Mouse (Mus musculus) forebrain, embryonic 14.5 days (tissue): ENCODE measurements around the gene Wdr63. TPM values are rescaled to one million over a fixed set of nuclear protein-coding genes. Genes with fewer than 3 reads are reported as not detected.
A peak's percentile ranks its signal among the peaks of the same experiment; 100 is the strongest.

Experiments used
- ATAC-seq: fragments of 200-750 bp; cut with Nextera tagmentation; 2 replicates; pipeline ENCODE4 v1.8.0; 2017; ENCODE audit warnings: mild to moderate bottlenecking, moderate library complexity
- DNase-seq: peaks from one replicate; pipeline ENCODE4 v3.0.0-alpha.2; 2015; ENCODE audit warnings: low spot score
- H3K27ac ChIP-seq: fragments of 300-500 bp; sonication (generic); 2 replicates; pipeline ENCODE4 v1.5.1; 2014; ENCODE audit warnings: low read depth, mild to moderate bottlenecking, control low read depth, low read length, moderate library complexity
- H3K27me3 ChIP-seq: fragments of 300-500 bp; sonication (generic); replicated peaks from 2 replicates; pipeline ENCODE4 v1.6.1; 2014; ENCODE audit warnings: low read length, control low read depth, mixed read lengths; ENCODE audit not compliant: control insufficient read depth, insufficient read depth
- H3K36me3 ChIP-seq: fragments of 300-500 bp; sonication (generic); 2 replicates; pipeline ENCODE4 v1.6.1; 2014; ENCODE audit warnings: low read length, control low read depth; ENCODE audit not compliant: control insufficient read depth, insufficient read depth
- H3K4me1 ChIP-seq: fragments of 300-500 bp; sonication (generic); 2 replicates; pipeline ENCODE4 v1.6.1; 2014; ENCODE audit warnings: antibody characterized with exemption, low read length, control low read depth; ENCODE audit not compliant: control insufficient read depth, insufficient read depth
- H3K4me2 ChIP-seq: fragments of 300-500 bp; sonication (generic); 2 replicates; pipeline ENCODE4 v1.6.1; 2014; ENCODE audit warnings: mild to moderate bottlenecking, control low read depth, low read length
- H3K4me3 ChIP-seq: fragments of 300-500 bp; sonication (generic); 2 replicates; pipeline ENCODE4 v1.5.1; 2014; ENCODE audit warnings: low read depth, low read length, control low read depth
- H3K9ac ChIP-seq: fragments of 300-500 bp; sonication (generic); 2 replicates; pipeline ENCODE4 v1.6.1; 2014; ENCODE audit warnings: mild to moderate bottlenecking, low read length, control low read depth, moderate library complexity
- H3K9me3 ChIP-seq: fragments of 300-500 bp; sonication (generic); replicated peaks from 2 replicates; pipeline ENCODE4 v1.6.1; 2016; ENCODE audit warnings: low read length, control low read depth, mixed read lengths; ENCODE audit not compliant: control insufficient read depth
- WGBS: fragments of 180-500 bp; shearing (Covaris S2); extraction: QIAGEN DNeasy Blood & Tissue Kit; methylation state at CpG from one replicate; pipeline ENCODE4 v1.1.7; 2014; 5-methylcytosine and 5-hydroxymethylcytosine counted together
- polyA plus RNA-seq: library from polyadenylated mRNA; unstranded; fragments of >200 nt; fragmentation: Nextera tagmentation; extraction: Ambion mirVana; gene quantifications from 2 replicates; pipeline ENCODE4 v1.2.1, GENCODE M21; 2014

The Wdr63 gene
- polyA plus RNA-seq, 1 experiment from 2014 or later, result 2.1 TPM

DNA sequence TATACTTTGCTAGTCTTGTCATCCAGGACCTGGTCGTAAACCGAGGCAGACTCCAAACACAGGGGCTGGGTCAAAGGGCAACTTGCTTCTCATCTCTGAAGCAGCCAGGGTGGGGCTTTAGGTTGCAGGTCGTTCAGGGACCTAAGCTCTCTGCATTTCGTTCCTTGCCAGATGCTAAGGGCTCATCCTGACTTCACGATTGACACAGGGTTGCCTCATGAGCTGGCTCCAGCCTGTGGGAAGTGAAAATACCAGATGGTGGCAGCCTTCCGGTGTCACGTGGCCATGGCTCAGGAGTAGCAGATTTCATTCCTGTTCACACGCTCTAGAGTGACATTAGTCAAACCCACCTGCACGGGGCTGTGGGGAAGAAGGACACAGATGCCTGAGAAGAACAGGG lies 26.9 kb upstream of the Wdr63 start:
- H3K4me2 ChIP-seq, result no peak overlapping the region
- H3K36me3 ChIP-seq, result no peaks in the 10 kb centered on the region
- no peaks in the 10 kb centered on the region for H3K9me3 ChIP-seq
- no peak for DNase-seq
- WGBS, result 86% methylated on average over 9 of the region's 9 CpGs
- H3K4me3 ChIP-seq, result no peak overlapping the region
- no peak overlapping the region for H3K27ac ChIP-seq
- H3K4me1 ChIP-seq, result no peaks in the 10 kb centered on the region
- no peak for ATAC-seq
- no peak overlapping the region for H3K9ac ChIP-seq
- no peaks in the 10 kb centered on the region for H3K27me3 ChIP-seq

DNA sequence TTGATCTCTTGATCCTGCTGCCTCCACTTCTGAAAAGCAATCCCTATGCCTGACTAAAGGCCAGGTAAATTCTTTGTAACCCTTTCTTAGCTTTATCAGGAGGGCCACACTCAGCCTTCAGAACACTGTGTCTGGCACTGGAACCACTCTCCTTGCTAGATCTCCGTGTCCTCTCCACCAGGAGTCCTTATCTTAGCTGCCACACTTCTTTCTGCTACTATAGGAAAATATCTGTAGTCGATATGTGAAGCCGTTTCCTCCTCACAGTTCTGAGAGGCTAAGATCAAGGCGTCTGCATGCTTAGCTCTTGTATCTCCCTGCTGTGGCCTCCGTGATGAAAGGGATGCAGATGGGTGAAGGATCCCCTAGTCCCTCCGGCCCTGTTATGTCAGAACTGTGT lies 19.3 kb upstream of the Wdr63 start:
- no peak for DNase-seq
- H3K4me1 ChIP-seq, result no peaks in the 10 kb centered on the region
- WGBS, result 82% methylated on average over 6 of the region's 6 CpGs
- no peak overlapping the region for H3K4me3 ChIP-seq
- no peak for ATAC-seq
- no peak overlapping the region for H3K4me2 ChIP-seq
- H3K9ac ChIP-seq, result no peak overlapping the region
- H3K36me3 ChIP-seq, result no peaks in the 10 kb centered on the region
- no peaks in the 10 kb centered on the region for H3K27me3 ChIP-seq
- H3K27ac ChIP-seq, result no peak overlapping the region
- no peaks in the 10 kb centered on the region for H3K9me3 ChIP-seq

DNA sequence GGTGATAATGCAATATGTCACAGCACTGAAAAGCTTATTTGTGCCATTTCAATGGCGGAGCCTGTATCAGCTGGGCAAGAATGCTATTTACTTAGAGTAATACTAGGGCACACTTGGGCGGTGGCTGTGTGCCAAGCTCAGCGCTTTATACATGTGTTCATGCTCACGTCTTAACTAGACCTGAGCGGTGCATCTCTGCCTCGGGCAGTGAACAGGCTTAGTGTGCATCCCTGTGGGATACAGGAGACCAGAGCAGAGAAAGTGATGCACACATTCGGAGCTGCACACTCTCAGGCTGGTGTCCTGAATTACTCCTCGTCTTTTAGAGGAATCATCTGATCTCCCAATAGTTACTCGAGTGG lies 15.5 kb upstream of the Wdr63 start:
- H3K36me3 ChIP-seq, result no peaks in the 10 kb centered on the region
- no peak overlapping the region for H3K27ac ChIP-seq
- 53% methylated on average over 9 of the region's 9 CpGs for WGBS
- ATAC-seq (no peak), DNase-seq (peak; percentile 51)
- H3K27me3 ChIP-seq, result no peaks in the 10 kb centered on the region
- no peak overlapping the region for H3K4me2 ChIP-seq
- H3K9me3 ChIP-seq, result no peaks in the 10 kb centered on the region
- peaks cover 4% of the 10 kb centered on the region; the same call in 1 of the 2 replicates for H3K4me1 ChIP-seq
- H3K9ac ChIP-seq, result no peak overlapping the region
- H3K4me3 ChIP-seq, result no peak overlapping the region

DNA sequence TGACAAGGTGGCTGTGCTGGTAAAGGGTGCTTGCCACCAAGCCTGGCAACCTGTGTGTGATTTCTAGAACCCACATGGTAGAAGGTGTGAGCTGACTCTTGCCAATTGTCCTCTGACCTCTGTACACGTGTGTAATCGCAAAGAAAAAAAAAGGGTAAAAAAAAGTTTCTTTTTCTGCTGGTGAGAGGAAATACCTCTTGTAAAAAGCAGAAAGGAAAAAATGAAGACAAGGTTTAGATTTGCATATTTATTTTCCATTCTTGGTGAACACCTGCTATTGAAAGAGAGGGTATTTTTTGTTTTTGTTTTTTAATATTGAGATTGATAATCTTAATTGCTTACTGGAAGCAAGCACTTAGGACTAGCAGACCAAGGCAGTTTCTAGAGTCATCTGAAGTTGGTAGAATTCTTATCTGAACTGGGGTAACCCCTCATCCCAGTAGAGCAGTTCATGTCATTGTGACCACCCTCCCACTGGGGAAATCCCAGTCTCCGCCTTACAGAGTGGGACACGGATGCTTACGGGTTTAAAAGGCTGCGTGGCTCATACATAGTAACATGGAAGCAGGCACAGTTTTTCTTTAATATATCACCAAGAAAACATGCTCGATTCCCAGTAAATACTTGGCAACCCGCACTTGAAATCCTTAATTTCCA lies 15.0 kb upstream of the Wdr63 start:
- ATAC-seq (no peak), DNase-seq (no peak)
- no peak overlapping the region for H3K4me3 ChIP-seq
- 67% methylated on average over 8 of the region's 8 CpGs for WGBS
- peaks cover 4% of the 10 kb centered on the region; the same call in 1 of the 2 replicates for H3K4me1 ChIP-seq
- no peaks in the 10 kb centered on the region for H3K9me3 ChIP-seq
- no peaks in the 10 kb centered on the region for H3K27me3 ChIP-seq
- H3K9ac ChIP-seq, result no peak overlapping the region
- no peaks in the 10 kb centered on the region for H3K36me3 ChIP-seq
- H3K27ac ChIP-seq, result no peak overlapping the region
- no peak overlapping the region for H3K4me2 ChIP-seq

DNA sequence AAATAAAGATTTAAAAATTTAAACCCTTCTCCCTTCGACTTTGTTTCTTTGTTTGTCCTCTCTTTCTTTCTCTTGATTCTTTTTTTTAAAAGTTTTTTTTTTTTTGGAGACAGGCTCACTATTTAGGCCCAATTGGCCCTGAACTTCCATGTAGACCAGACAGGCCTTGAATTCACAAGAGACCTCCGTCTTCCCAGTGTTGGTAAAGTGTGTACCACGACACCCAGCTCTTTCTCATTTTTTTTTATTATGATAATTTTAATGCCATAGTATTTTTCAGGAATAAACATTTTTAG lies 14.1 kb upstream of the Wdr63 start:
- Histone ChIP-seq H3K4me3 (no peak overlapping the region), H3K9ac (no peak overlapping the region), H3K36me3 (no peaks in the 10 kb centered on the region), H3K27ac (no peak overlapping the region), H3K27me3 (0 out of 2 replicates have a peak, but pooled peaks cover 6% of the 10 kb centered on the region), H3K4me1 (peaks cover 4% of the 10 kb centered on the region; the same call in 1 of the 2 replicates), H3K9me3 (no peaks in the 10 kb centered on the region), H3K4me2 (no peak overlapping the region)
- 45% methylated on average over 3 of the region's 3 CpGs for WGBS
- DNase-seq (no peak), ATAC-seq (no peak)

DNA sequence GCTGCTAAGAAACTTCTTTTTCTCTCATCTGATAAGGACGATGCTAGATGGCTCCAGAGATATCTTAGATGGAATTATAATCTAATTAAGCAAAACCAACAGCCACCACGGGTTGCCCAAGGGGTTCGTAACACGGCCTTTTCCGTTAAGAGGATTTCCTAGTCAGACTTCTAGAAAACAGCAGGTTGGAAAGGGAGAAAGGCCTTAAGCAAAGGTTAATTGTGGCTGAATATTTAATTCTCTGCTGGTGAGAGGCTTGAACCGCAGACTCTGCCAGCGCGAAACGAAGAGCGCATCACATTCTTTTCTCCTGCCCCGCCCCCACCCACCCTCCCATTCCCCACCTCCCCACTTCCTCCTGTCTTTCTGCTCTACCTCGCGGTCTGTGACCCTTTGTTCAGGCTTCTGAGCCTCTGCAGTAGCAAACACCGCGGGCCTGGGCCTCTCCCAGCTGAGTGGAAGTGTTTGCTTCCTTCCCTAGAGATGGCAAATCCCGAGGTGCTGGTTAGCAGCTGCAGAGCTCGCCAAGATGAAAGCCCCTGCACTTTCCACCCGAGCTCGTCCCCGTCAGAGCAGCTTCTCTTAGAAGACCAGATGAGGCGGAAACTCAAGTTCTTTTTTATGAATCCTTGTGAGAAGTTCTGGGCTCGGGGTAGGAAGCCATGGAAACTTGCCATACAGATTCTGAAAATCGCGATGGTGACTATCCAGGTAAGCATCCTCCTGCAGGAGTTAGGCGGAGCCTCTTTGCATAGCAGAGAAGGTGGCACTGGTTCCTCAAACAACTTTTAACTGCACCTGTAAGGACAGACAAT lies 13.6 kb upstream of the Wdr63 start:
- ATAC-seq, result peak; percentile 33; the same call in 1 of the 2 replicates
- peak; percentile 40 for DNase-seq
- H3K4me2 ChIP-seq, result peak overlapping the region; percentile 45
- peaks cover 4% of the 10 kb centered on the region; the same call in 1 of the 2 replicates for H3K4me1 ChIP-seq
- peak overlapping the region; percentile 4; the same call in 1 of the 2 replicates for H3K4me3 ChIP-seq
- no peaks in the 10 kb centered on the region for H3K9me3 ChIP-seq
- no peaks in the 10 kb centered on the region for H3K36me3 ChIP-seq
- peak overlapping the region; percentile 32 for H3K9ac ChIP-seq
- 0 out of 2 replicates have a peak, but pooled peaks cover 11% of the 10 kb centered on the region for H3K27me3 ChIP-seq
- H3K27ac ChIP-seq, result peak overlapping the region; percentile 14; the same call in 1 of the 2 replicates
- 9% methylated on average over 25 of the region's 25 CpGs for WGBS

DNA sequence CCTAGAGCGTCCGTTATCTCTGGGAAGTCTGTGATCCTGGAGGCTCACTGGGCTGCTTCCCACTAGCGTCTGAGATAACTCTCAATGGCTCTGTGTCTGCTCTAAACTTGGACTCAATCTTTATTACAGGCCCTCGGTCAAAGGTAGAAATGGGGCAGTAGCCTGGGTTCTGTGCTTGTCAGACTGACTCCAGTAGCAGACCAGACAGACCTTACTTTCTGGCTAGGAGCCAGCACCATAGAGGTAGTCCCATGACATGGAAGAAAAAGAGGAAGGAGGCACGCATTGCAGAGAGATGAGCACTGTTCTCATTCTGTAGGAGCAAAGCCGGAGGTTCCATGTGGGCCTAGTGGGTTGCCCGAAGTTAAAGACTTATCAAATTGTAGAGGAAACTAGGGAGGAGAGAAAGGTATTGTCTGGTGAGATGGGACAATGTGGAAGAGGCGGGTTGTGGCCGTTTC lies 10.1 kb upstream of the Wdr63 start:
- Histone ChIP-seq H3K27me3 (0 out of 2 replicates have a peak, but pooled peaks cover 12% of the 10 kb centered on the region), H3K27ac (no peak overlapping the region), H3K4me3 (no peak overlapping the region), H3K9ac (no peak overlapping the region), H3K4me1 (peaks cover 4% of the 10 kb centered on the region; the same call in 1 of the 2 replicates), H3K9me3 (no peaks in the 10 kb centered on the region), H3K4me2 (no peak overlapping the region), H3K36me3 (no peaks in the 10 kb centered on the region)
- ATAC-seq (no peak), DNase-seq (no peak)
- 53% methylated on average over 9 of the region's 9 CpGs for WGBS

DNA sequence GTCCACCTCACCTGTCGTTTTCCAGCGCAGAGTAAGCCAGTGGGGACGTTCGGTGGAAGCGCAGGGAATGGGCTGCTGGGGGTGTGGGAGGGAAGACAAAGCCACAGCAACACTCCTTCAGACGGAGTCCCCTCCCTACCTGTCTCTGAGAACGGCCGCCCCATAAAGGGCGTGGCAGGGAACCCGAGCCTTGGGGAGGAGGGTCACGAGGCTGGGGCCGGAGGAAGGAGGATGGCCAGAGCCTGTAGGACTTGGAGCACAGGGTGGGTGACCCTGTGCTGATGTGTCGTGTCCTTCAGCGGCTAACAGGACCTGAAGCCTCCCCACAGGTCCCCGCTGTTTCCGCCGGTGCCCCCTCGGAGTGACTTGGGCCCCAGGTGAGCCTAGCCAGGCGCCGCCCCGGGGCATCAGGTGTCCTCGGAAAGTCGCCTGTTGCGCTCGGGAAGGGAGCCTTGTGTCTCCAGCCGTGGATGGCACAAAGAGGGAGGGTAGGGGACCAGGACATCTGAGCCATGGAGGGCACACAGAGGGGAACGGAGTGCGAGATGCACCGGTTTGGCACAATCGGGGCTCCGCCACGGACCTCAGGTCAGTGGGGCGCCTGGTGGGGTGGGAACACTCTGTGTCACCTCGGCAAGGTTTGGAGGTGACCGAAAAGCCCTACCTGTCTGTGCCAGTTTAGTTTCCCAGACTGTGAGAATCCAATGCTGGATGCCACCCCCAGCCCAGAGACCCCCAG lies 9.5 kb upstream of the Wdr63 start, which contains the start of gene Mcoln3:
Gene Mcoln3 (plus strand): TSS at position 193 of the 739 bp plus-strand sequence.
- DNase-seq (no peak), ATAC-seq (no peak)
- Histone ChIP-seq H3K27me3 (0 out of 2 replicates have a peak, but pooled peaks cover 12% of the 10 kb centered on the region), H3K9ac (no peak within 1 kb of the TSS), H3K4me2 (peak within 1 kb of the TSS; percentile 12; the same call in 1 of the 2 replicates), H3K4me1 (peaks cover 4% of the 10 kb centered on the region; the same call in 1 of the 2 replicates), H3K9me3 (no peaks in the 10 kb centered on the region), H3K27ac (no peak within 1 kb of the TSS), H3K36me3 (no peaks in the 10 kb centered on the region), H3K4me3 (0 out of 2 replicates have a peak within 1 kb of the TSS, but pooled peaks have one; percentile 2)
- WGBS, result 9% methylated on average over 35 of the region's 35 CpGs
